Mouse (Mus musculus) lung, postnatal 0 days (tissue): ENCODE data around the gene Fgf6.
A peak's percentile ranks its signal among the peaks of the same experiment; 100 is the strongest.

Experiments used
- CTCF ChIP-seq: IDR thresholded peaks from 2 replicates; pipeline ENCODE4 v1.5.1; 2016; ENCODE audit warnings: antibody characterized with exemption, mild to moderate bottlenecking
- EP300 ChIP-seq: IDR thresholded peaks from 2 replicates; pipeline ENCODE4 v1.6.1; 2016; ENCODE audit warnings: antibody characterized with exemption, mild to moderate bottlenecking, control low read depth

DNA sequence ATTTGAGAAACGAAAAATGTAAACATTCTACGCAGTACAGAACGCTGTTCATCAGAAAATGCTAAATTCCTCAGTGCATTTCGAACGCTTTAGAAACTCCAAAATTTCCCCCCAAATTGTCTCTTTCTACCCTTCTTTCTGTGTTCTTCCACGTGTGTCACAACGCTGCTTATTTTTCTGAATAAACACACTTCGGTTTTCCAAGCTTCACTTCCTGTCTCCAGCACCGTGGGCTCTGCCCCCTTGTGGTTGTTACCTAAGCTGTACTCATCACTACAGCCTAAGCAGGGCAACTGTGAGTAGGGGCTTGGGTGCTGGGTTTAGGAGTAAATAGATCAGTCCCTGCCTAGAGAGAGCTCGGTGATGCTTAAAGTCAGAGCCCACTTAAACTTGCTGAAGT is 19.4 kb downstream of the Fgf6 start:
- TF ChIP-seq CTCF (peak; percentile 83), EP300 (no peak)
